Mouse (Mus musculus) brain, embryonic 18.5 days (tissue): ENCODE measurements around the gene Cpt1a.

Experiments
- DNase-seq: peaks from one replicate; pipeline ENCODE4 v3.0.0-alpha.2; 2012; ENCODE audit warnings: low read depth, low spot score

The Cpt1a gene

DNA sequence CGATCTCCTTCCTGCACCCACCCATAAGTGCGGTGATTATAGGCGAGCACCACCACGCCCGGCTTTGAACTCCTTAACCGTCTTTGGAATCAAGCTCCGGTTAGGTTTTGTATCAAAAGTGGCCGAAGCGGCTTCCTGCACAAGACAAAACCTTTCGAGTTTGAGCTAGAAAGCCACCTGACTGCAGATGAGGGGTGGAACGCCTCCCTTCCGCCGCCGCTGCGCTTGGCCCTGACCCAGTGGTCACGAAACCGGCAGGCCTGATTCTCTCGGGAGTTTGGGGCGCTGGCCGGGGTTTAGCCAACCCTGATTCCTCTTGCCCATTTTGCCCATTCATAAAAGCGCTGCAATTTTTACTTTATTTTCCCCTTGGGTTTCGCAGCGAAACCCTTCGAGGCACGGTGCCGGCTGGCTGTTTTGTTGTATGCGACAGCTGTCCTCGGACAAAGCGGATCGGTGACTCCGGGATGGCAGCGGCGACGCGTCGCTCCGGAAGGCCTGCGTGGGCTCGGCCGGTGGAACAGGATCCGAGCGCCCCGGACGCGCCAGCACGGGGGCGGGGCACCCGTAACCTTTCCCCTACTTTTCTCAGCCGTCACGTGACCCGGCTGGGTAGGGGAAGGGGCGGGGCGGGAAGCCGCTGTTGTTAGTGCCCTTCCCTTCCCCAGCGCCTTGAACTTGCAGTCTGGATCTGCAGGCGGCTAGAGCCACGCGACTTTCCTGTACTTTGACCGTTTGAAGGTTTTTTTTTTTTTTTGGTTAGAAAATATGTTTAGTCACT, 3.0 kb downstream of the Cpt1a start:
- peak; percentile 54 for DNase-seq

DNA sequence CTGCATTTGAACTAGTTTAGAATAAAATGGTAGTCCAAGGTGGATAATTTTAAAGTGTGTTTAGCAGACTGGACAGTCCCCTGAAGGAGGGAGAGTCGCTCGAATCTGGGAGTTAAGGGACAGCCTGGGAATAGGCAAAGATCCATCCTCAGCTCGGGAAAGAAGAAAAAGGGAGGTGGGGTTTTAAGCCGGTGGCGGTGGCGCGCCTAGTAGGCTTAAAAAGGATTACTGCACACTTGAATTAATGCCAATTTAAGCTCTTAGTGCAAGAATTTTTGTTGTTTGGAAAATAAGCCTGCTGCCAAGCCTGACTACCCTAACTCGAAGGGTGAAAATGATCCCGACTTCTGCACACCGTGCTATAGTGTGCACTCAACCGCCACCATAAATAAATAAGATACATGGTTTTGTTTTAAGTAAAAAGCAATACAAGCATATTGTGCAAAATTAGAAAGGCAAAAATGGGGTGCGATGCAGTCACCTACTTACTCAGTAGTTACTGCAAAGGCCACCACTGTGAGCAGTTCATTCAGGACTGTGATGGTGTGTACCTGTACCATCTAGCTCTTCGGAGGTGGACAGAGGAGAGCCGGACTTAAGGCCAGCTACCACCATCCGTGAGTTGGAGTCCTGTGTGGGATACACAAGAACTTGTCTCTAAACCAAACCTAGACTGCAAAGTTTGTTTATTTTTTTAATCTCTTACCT, 3.8 kb downstream of the Cpt1a start:
- no peak for DNase-seq

DNA sequence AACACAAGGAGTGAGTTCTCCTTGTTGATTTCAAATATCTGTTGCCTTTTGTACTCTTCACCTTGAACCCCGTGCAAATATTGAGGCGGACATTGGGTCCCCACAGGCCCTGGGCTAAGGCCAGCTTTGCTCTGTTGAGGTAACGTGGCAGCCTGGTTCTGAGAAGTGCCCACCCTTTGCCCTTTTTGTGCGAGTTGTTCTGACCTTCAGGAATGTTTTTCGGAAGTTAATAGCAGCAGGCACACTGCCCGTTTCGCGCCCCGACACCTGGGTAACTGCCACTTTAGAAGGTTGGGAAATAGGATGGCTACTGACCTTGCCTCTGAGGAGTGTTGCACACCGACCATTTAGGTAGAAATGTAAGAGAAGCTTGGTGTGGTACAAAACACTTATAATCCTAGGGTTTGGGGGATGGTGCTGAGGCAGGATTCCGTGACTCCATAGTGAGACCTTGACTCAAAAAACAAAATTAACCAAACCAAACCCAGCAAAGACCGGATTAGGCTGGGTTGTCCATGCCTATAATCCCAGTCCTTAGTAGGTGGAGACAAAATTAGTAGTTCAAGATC, 4.4 kb downstream of the Cpt1a start:
- no peak for DNase-seq

DNA sequence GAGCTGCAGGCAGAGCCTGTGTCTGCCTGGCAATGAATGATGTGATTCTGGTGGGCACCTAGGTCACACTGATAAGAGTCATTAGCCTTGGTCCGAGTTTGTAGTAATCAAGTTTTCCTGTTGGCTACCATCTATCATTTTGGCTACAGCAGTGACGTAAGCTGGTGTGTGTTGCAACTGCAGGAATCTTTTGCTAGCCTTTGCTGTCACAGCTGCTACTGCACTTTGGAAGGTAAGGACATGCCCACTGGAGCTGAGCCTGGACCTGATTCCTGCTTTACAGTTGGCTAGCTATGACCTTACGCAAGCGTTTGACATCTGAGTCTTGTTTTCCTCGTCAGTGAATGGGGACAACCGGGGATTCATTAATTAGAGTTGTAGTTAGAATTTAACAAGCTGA, 11.1 kb downstream of the Cpt1a start:
- no peak for DNase-seq

DNA sequence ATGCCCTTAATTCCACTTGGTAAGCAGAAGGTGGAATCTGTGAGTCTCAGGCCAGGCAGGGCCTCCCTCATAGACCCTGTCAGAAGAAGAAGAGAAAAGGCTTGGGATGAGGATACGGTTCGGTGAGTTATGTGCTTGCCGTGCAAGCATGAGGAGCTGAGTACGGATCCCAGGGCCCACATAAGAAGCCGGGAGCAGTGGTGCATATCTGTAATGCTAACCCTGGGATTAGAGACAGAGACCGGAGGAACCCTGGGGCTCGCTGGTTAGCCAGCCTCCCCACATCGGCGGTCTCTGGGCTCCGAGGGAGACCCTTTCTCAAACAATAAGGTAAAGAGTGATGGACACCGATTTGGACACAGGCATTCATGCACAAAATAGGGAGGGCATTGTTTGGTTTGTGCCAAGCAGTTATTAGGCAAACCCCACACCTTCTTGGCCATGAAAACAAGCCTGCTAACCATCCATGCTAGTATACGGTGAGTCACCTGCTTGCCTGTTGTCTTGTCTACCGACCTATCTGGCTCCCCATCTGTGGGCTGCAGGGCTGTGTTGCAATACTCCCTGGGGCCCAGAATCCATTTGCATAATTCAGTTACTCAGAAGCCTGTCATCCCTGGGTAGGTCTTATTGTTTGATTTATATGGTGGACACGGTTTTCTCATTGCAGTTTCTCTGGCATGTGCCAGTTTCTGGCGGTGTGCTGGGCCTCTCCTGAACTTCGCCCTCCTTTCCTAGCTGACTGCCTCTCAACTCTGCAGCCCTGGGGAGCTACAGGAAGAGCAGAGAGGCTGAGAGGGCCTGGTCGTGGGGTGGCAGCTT, 11.8 kb downstream of the Cpt1a start:
- DNase-seq = no peak

DNA sequence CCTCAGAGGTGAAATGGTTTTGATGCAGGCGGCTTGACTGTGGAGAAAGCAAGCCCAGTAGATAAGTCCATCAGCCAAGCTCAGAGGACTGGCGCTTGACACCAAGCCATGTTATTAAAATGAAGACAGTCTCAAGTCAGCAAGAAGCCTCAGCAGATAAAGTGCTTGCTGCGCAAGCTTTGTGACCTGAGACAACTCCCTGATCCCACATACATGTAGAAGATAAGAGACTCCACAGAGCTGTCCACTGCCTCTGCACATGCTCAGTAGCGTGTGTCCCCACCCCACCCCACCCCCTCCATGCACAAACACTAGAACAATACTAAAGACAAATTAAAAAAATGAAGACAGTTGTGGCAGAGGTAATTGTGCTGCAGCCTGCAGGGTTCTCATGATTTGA, 12.4 kb downstream of the Cpt1a start:
- DNase-seq = no peak

DNA sequence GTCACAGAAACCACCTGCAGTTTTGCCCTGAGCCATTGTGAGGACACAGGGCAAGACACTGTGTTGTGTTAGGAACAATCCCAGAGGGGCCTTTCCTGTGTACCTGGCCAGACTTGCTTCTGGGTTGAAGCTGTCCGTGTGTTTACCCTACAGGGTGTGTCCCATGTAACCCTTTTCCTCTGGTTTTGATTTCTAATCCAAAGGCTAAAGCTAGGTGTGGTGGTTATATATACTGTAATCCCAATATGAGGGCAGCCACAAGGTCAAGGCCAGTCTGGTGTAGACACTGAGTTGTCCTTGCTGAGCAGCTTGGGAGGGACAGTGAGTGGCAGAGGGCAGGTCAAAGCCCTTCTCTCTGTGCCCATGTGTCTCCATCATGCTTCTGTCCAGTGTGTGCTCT, 13.8 kb downstream of the Cpt1a start:
- no peak for DNase-seq

DNA sequence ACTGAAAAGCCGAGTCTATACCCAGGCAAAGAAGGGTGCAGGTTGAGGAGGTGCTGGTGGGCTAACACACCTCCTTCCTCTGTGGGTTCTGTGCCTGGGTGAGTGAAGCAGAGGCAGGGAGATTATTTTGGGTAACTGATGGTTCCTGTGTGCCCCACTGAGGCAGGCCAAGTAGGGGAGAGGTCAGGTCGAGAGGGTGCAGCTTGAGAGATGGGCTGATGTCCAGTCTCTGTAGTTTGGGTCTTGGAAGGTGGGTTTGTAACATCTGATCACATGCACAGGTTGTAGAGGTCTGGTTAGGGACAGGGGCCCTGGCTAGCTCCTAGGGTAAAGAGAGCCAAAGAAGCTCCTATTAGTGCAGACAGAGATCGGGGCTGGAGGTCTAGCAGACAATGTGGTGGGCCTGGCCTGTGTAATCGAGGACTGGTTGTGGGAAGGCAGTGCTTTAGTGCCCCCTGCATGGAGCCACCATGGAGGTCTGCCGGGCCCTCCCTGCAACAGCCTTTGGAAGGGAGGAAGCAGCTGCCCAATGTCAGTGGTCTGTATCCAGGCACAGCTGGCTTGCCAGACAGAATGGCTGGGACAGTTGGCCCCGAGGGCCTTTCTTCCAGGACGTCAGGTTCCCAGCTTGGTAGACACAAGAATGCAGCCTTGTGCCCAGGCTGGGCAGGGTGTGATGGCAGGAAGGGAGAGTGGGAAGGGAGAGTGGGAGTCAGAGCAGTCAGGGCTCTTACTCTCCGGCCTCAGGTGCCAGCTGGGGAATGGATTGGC, 14.5 kb downstream of the Cpt1a start:
- DNase-seq = no peak

DNA sequence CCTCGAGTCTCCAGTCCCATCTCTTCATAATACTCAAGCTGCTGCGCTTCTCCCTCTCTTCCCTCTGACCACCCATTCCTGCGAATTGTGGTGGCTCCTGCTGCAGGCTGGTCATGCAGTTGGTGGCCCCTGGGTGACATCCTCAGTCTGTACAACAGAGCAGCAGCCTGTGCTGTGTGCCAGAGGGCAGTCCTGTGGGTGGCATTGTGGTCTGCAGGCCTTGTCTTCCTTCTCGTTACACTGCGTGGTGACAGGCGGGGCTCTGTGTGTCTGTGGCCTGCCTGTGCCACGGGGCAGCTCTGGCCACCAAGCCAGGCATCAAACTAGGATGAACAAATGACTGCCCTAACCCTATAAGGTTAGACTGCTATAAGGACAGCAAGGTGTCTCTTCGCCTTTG, 17.1 kb downstream of the Cpt1a start:
- no peak for DNase-seq

DNA sequence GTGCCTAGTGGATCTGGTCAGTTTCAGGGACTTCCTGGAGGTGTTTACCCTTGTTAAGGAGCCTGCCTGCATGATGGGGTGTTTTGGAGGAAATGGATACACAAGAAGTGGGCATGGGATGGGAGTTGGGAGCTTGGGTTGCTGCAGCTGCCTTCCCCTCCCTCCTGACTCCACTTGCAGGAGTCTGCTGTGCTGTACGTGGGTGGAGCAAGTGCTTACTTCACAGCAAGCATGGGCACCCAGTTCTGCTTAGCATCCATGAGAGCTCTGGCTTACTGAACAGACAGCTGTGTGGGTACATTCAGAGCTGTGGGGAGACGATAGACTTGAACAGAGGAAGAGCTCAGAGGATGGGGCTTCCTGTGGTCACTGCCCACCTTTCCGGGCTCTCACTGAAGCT, 18.9 kb downstream of the Cpt1a start:
- DNase-seq = no peak

DNA sequence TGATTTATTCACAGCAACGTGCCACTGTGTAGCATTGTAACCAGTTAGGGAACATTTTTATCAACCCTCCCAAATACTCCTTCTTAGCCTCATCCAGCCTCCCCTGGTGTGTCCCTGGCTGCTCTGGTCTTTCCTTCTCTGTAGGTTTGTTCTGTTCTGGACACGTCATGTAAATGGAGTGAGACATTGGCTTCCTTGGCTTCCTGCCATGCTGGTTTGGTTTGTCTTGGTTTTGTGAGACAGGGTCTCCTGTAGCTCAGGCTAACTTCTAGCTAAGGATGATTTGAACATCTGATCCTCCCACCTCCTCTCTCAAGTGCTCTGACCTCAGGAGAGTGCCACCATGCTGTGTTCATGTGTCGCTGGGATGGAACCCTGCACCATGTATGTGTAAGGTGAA, 21.8 kb downstream of the Cpt1a start:
- no peak for DNase-seq

DNA sequence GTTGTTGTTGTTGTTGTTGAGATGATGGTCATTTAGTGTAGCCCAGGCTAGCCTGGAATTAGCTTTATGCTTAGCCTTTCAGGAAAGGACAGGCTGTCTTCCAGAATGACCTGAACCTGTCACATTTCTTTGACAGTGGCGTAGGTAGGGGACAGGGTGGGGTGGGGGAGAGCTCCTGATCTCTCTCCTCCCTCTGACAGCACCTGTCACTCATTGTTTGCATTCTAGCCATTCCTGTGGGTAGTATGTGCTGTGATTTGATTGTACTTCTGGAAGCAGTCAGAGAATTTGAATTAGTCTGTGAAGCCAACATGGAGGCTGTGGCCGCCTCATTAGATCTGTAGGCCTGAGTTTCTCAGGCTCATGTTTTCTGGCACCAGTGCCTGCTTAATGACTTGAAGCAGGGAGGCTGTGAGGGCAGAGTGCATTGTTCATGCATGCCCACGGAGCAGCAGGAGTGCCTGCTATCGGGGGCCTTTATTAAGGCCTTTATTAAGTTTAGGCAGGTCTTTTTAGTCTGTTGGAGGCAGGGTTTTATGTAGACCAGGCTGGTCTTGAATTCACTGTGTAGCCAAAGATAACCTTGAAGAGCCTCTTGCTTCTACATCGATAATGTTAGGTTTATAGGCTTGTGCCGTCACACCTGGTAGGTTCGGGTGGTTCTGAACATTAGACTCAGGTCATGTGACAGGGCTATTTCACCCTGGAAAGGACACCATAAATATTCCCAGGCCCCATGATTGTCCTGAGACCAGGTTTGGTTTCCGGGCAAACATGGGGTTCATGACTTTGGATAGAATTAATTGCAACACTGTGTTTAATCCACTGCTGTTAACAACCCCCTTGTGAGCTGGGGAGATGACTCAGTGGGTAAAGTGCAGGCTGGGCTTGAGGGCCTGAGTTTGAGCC, 22.8 kb downstream of the Cpt1a start:
- DNase-seq = no peak

DNA sequence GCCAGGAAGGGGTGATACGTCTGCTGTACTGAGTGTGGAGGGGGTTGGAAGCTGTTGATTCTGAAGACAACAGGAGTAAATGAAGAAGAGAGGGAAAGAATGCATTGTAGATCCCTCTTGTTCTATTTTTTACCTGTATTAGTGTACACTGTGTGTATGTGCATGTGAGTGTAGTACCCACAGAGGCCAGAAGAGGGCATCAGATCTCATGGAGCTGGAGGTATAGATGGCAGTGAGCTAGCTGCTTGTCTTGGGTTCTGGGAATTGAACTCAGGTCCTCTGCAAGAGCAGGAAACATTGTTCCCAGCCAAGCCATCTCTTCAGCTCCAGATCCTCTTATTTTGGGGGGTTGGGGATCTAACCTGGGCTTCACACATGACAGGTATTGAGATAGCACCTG, 25.6 kb downstream of the Cpt1a start:
- DNase-seq = no peak

DNA sequence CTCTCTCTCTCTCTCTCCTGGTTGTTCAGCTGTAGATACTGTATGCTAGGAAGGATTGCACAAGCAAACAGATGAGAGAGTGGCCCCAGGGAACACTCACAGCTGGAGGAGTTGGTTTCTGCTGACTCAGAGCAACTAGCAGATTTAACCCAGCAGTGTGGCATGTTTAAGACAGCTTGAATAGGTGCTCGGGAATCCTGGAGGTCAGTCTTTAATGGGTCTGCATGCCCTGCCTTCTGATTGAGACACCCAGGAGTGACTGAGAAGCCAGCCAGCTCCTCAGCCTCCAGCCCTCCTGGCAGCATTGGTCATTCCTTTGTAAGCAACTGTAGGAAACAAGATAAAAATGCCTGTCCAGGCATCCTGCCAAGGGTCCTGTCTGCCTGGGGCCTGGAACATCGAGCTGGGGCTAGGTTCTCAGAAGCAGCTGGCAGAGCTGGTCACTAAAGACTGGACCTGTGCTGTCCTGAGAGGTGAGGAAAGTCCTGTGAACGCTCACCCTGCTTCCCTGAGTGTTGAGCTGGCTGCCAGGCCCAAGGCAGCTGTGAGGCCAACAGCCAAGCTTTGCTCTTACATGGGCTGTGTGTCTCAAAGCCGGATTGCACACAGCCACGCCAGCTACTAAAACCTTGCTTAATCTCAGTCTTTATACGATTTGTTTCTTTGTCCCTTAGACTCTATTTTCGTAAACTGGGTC, 31.4 kb downstream of the Cpt1a start:
- no peak for DNase-seq

DNA sequence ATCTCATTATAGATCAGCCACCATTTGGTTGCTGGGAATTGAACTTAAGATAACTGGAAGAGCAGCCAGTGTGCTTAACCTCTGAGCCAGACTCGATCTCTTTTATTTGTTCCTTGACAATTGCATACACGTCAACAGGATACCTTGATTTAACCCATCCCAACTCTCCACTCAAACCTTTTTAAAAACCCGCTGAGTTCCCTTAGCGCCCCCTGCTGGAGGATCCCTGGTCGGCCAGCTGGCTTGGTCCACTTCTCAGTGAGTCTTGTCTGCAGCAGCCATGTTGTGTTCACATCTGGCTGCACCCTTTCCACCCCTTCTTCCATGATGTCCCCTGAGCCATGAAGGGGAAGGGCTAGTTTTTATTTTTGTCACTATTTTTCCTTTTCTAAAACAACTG, 33.0 kb downstream of the Cpt1a start:
- no peak for DNase-seq

DNA sequence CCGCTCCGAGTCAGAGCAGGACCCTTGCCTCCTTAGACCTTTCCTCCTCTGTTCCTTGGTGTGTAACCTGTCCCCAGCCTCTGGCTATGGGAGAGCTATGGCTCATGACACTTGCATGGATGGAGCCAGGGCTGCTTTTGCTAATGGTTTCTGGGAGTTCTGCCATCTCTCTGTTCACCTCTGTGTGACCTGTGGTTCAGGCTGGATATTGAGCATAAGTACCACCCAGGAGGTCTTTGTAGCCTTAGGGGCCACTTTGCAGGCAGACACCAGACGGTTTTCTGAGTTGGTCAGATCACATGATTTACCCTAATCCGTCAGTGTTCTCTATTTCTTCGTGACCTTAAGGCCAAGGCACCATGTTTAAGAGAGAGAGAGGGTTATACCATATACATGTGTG, 34.4 kb downstream of the Cpt1a start:
- DNase-seq = no peak

DNA sequence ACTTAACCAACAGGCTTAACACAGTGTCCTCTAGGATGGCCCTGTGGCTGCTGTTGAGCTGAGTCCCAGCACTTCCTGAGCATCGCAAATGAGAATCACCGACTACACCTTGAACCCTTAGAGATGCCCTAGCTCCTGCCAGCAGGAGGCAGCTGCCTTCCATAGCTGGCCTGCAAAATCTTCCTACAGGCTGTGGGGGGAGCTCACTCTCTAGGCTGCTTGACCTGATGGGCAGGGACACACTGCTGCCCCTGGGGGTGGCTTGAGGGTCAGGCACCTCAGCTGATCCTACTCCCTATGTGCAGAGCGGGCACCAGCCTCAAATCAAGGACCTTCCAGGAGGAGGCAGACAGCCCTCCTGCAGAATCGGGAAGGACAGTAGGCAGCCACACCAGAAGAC, 35.5 kb downstream of the Cpt1a start:
- no peak for DNase-seq

DNA sequence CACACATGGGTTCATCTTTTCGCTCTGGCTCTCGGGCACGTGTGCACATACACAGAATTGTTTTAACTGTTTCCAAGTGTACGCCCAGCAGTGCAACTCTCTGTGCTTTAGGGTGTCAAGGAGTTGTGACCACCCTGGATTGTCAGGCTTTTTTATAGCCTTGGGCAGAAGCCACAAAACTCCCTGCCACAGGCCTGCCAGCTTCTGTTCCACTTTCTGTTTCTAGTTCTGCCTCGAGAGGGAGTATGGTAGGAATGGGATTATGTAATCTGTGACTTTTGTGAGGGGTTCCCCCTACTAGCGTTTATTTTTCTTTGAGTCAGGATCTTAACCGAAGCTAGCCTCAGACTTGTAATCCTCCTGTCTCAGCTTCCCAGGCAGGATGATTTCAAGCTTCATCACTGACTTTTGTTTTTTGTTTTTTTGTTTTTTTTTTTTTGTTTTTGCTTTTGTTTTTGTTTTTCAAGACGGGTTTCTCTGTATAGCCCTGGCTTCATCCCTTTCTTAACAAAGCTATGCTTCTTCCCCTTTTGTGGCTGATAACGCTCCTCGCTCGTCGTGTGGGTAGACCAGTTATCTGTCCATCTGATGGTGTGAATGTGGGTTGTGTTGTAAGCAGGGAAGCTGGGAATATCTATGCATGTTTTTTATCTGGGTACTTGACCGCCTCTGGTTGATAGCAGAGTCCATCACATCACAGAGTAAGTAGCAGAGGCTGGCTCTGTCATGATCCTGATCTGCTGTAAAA, 37.9 kb downstream of the Cpt1a start:
- no peak for DNase-seq

DNA sequence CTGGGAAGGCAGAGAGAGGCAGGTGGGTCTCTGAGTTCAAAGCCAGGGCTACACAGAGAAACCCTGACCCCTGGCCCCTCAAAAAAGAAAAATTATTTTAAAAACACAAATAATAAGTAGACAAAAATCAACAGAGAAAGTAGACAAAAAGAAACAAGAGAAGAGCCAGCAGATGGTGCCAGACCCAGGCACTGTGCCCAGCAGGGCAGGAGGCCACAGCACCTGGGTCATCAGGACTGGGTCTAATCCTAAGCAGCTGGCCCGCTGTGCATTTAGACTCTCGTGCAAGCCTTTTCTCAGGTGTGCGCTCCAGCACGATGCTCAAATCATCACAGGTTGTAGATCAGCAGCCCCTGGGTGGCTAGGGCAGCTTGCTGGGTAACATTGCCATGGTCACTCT, 41.4 kb downstream of the Cpt1a start:
- DNase-seq = no peak
